Comparison of ENCODE assay signal across 8 mouse cellular contexts in genomic region chr3:35932735-35933404, GRCm38 (mm10). TPM values are rescaled to one million over a fixed set of nuclear protein-coding genes. Genes with fewer than 3 reads are reported as not detected.
DNase-seq lines count a peak whose midpoint lies in the region; ATAC-seq and TF ChIP-seq lines count a peak whose summit lies in the region.

No protein-coding gene starts in this region.

- peaks cover 5% of the 10 kb centered on the region; the same call in 1 of the 2 replicates for H3K36me3 ChIP-seq in intestine, postnatal 0 days (ENCODE audit: control insufficient read depth, insufficient read depth)
- no peaks in the 10 kb centered on the region for H3K36me3 ChIP-seq in limb, embryonic 11.5 days (ENCODE audit: control insufficient read depth, insufficient read depth, low read length)
- no peaks in the 10 kb centered on the region for H3K36me3 ChIP-seq in midbrain, embryonic 12.5 days

- WGBS in intestine, postnatal 0 days = under 1% methylated on average over 63 of the region's 73 CpGs
- 0% methylated on average over 35 of the region's 73 CpGs for whole genome bisulfite sequencing in limb, embryonic 11.5 days
- WGBS in midbrain, embryonic 12.5 days = under 1% methylated on average over 45 of the region's 73 CpGs

- H3K27ac ChIP-seq in intestine, postnatal 0 days (ENCODE audit: low read depth, low read length) = peak overlapping the region; percentile 96
- H3K27ac ChIP-seq in limb, embryonic 11.5 days (replicated peaks; ENCODE audit: low read depth, low read length) = peak overlapping the region; percentile 93
- peak overlapping the region; percentile 89 for H3K27ac ChIP-seq in midbrain, embryonic 12.5 days (replicated peaks)

- H3K4me2 ChIP-seq in intestine, postnatal 0 days (replicated peaks; ENCODE audit: low read depth) = peak overlapping the region; percentile 81
- peak overlapping the region; percentile 65 for H3K4me2 ChIP-seq in limb, embryonic 11.5 days (ENCODE audit: low read depth, severe bottlenecking)
- peak overlapping the region; percentile 91 for H3K4me2 ChIP-seq in midbrain, embryonic 12.5 days (replicated peaks)

- peaks cover 8% of the 10 kb centered on the region; the same call in 1 of the 2 replicates for H3K4me1 ChIP-seq in intestine, postnatal 0 days (replicated peaks; ENCODE audit: control insufficient read depth, insufficient read depth, low read length)
- H3K4me1 ChIP-seq in limb, embryonic 11.5 days (ENCODE audit: control insufficient read depth, insufficient read depth, low read length) = no peaks in the 10 kb centered on the region
- peaks cover 16% of the 10 kb centered on the region for H3K4me1 ChIP-seq in midbrain, embryonic 12.5 days

- peak overlapping the region; percentile 95 for H3K9ac ChIP-seq in intestine, postnatal 0 days (ENCODE audit: low read depth, low read length)
- peak overlapping the region; percentile 98 for H3K9ac ChIP-seq in limb, embryonic 11.5 days (ENCODE audit: low read length)
- peak overlapping the region; percentile 99 for H3K9ac ChIP-seq in midbrain, embryonic 12.5 days (replicated peaks)

- ATAC-seq in granulocyte monocyte progenitor cell, adult 5-6 weeks (replicated peaks; ENCODE audit: poor library complexity, severe bottlenecking) = peak; percentile 40
- peak; percentile 89 for ATAC-seq in intestine, postnatal 0 days
- ATAC-seq in limb, embryonic 11.5 days (ENCODE audit: insufficient number of reproducible peaks, low FRiP score, low TSS enrichment, low read depth) = peak; percentile 87
- peak; percentile 94 for ATAC-seq in midbrain, embryonic 12.5 days (ENCODE audit: low FRiP score, low read depth)

- H3K9me3 ChIP-seq in intestine, postnatal 0 days (ENCODE audit: control insufficient read depth) = no peaks in the 10 kb centered on the region
- no peaks in the 10 kb centered on the region for H3K9me3 ChIP-seq in limb, embryonic 11.5 days (ENCODE audit: control insufficient read depth, low read length)
- H3K9me3 ChIP-seq in midbrain, embryonic 12.5 days = no peaks in the 10 kb centered on the region

- H3K27me3 ChIP-seq in intestine, postnatal 0 days (replicated peaks; ENCODE audit: control insufficient read depth, insufficient read depth, low read length) = no peaks in the 10 kb centered on the region
- H3K27me3 ChIP-seq in limb, embryonic 11.5 days (ENCODE audit: control insufficient read depth, insufficient read depth, low read length) = no peaks in the 10 kb centered on the region
- no peaks in the 10 kb centered on the region for H3K27me3 ChIP-seq in midbrain, embryonic 12.5 days

- peak overlapping the region; percentile 89 for H3K4me3 ChIP-seq in intestine, postnatal 0 days (ENCODE audit: low read depth, low read length)
- peak overlapping the region; percentile 72 for H3K4me3 ChIP-seq in limb, embryonic 11.5 days (ENCODE audit: low read depth, low read length)
- H3K4me3 ChIP-seq in midbrain, embryonic 12.5 days = peak overlapping the region; percentile 98

- peak; percentile 85 to 87 for DNase-seq in adrenal gland, adult 18-20 months (ENCODE audit: low spot score in 2 of 2)
- peak; percentile 83 for DNase-seq in embryo, embryonic 9.5 days (ENCODE audit: extremely low spot score)
- DNase-seq in limb, embryonic 11.5 days (ENCODE audit: low spot score) = peak; percentile 81
- DNase-seq in right cerebral cortex, postnatal 4 days = peak; percentile 78
- peak; percentile 77 for DNase-seq in yolk sac, embryonic 10.5 days (ENCODE audit: low spot score)

- no peak for TF ChIP-seq CTCF in intestine, postnatal 0 days (IDR thresholded peaks at IDR 0.05; ENCODE audit: low read depth)

RNA-seq across cellular contexts. Expression of gene Dcun1d1, which starts 4.4 kb away (rescaled TPM):
- total RNA-seq in adrenal gland, adult 18-20 months (2021) = 10 to 100 TPM; 55.9 to 72.4 TPM
- total RNA-seq in granulocyte monocyte progenitor cell, adult 5-6 weeks (2014; fragmentation: Nextera tagmentation) = 90.1 and 111 TPM in 2 replicates
- 221 and 228 TPM in 2 replicates for total RNA-seq in granulocyte monocyte progenitor cell, adult 5-6 weeks (2017)
- polyA plus RNA-seq in intestine, postnatal 0 days (2015; fragmentation: Nextera tagmentation; extraction: Ambion mirVana) = 61.7 and 64.8 TPM in 2 replicates
- 100 and 102 TPM in 2 replicates for polyA plus RNA-seq in limb, embryonic 11.5 days (2014; fragmentation: Nextera tagmentation; extraction: Ambion mirVana)
- polyA plus RNA-seq in midbrain, embryonic 12.5 days (2016; fragmentation: Nextera tagmentation; extraction: Ambion mirVana) = 101 and 103 TPM in 2 replicates

Comparison
In these comparisons a context has a peak if more than half of its experiments do, and no peak if none do; other contexts are left out.
1. Peak in every context shown above with its lines: DNase-seq, ATAC-seq, H3K4me3 ChIP-seq and H3K27ac ChIP-seq.
2. ATAC-seq: peak in every context shown above with its lines; median percentile 94 in midbrain, embryonic 12.5 days; 89 in intestine, postnatal 0 days; 87 in limb, embryonic 11.5 days; 40 in granulocyte monocyte progenitor cell, adult 5-6 weeks.